Mouse (Mus musculus) stomach, postnatal 0 days (tissue): Measurements from ENCODE around the gene Isg20.

Experiments
- CTCF ChIP-seq: IDR thresholded peaks from 2 replicates; pipeline ENCODE4 v1.5.1; 2016; ENCODE audit warnings: antibody characterized with exemption, low read depth, mild to moderate bottlenecking, moderate library complexity
- EP300 ChIP-seq: optimal IDR thresholded peaks from 2 replicates; pipeline ENCODE3; 2016; ENCODE audit warnings: antibody characterized with exemption

DNA sequence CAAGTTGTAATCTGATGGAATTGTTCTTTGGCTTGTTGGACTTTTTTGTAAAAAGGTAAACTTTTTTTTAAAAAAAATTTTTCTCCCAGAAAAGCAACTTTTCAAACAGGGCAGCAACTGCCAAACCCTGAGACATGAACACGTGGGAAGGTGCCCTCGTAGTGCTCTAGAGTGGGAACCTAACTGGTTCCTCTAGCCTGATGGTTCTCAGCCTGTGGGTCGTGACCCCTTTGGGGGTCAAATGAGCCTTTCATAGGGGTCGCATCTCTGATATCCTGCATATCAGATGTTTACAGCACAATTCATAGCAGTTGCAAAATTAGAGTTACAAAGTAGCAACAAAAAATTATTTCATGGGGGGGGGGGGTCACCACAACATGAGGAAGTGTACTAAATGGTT is 2.0 kb upstream of the Isg20 start:
- no peak for TF ChIP-seq CTCF
- TF ChIP-seq EP300: no peak
